Mouse (Mus musculus) limb, embryonic 15.5 days (tissue): ENCODE results near the gene Fam192a. TPM values are rescaled to one million over a fixed set of nuclear protein-coding genes. Genes with fewer than 3 reads are reported as not detected.

ENCODE experiments used
- ATAC-seq: fragments of 200-750 bp; cut with Nextera tagmentation; 2 replicates; pipeline ENCODE4 v1.8.0; 2017; ENCODE audit warnings: low read depth, moderate TSS enrichment; ENCODE audit not compliant: insufficient number of reproducible peaks, low FRiP score, low TSS enrichment
- H3K27ac ChIP-seq: fragments of 300-500 bp; sonication (generic); 2 replicates; pipeline ENCODE4 v1.5.1; 2015; ENCODE audit warnings: moderate library complexity, mild to moderate bottlenecking, inconsistent platforms
- H3K27me3 ChIP-seq: fragments of 300-500 bp; sonication (generic); 2 replicates; pipeline ENCODE4 v1.6.1; 2015; ENCODE audit warnings: inconsistent platforms
- H3K36me3 ChIP-seq: fragments of 300-500 bp; sonication (generic); 2 replicates; pipeline ENCODE4 v1.6.1; 2015; ENCODE audit warnings: inconsistent platforms
- H3K4me1 ChIP-seq: fragments of 300-500 bp; sonication (generic); 2 replicates; pipeline ENCODE4 v1.6.1; 2015; ENCODE audit warnings: inconsistent platforms
- H3K4me2 ChIP-seq: fragments of 300-500 bp; sonication (generic); 2 replicates; pipeline ENCODE4 v1.6.1; 2015; ENCODE audit warnings: mild to moderate bottlenecking, inconsistent platforms
- H3K4me3 ChIP-seq: fragments of 300-500 bp; sonication (generic); 2 replicates; pipeline ENCODE4 v1.5.1; 2015; ENCODE audit warnings: mild to moderate bottlenecking, inconsistent platforms
- H3K9ac ChIP-seq: fragments of 300-500 bp; sonication (generic); 2 replicates; pipeline ENCODE4 v1.6.1; 2015; ENCODE audit warnings: inconsistent platforms
- H3K9me3 ChIP-seq: fragments of 300-500 bp; sonication (generic); 2 replicates; pipeline ENCODE4 v1.6.1; 2016; ENCODE audit warnings: inconsistent platforms
- WGBS: fragments of 180-500 bp; shearing (Covaris S2); methylation state at CpG from one replicate; pipeline ENCODE4 v1.1.7; 2015; 5-methylcytosine and 5-hydroxymethylcytosine counted together
- polyA plus RNA-seq: library from polyadenylated mRNA; unstranded; fragments of >200 nt; fragmentation: Nextera tagmentation; extraction: Ambion mirVana; gene quantifications from 2 replicates; pipeline ENCODE4 v1.2.1, GENCODE M21; 2015

The Fam192a gene
- polyA plus RNA-seq: 61.9 and 64.4 TPM in 2 replicates

- WGBS: under 1% methylated on average over 55 of the region's 55 CpGs
- Histone ChIP-seq H3K9ac (peak within 1 kb of the TSS; percentile 89), H3K4me1 (peaks cover 21% of the 10 kb centered on the region), H3K9me3 (no peaks in the 10 kb centered on the region), H3K27ac (peak within 1 kb of the TSS; percentile 94), H3K27me3 (no peaks in the 10 kb centered on the region), H3K4me3 (peak within 1 kb of the TSS; percentile 85), H3K36me3 (no peaks in the 10 kb centered on the region; the same call in 1 of the 2 replicates), H3K4me2 (peak within 1 kb of the TSS; percentile 90)
- peak; percentile 100 for ATAC-seq
Observed at GRCm38 (mm10) chr8:94601607-94602385, at the start of gene Fam192a, which contains the start of gene Rspry1. Gene Fam192a, minus strand, starts transcription at chr8:94601997. Gene Rspry1, plus strand, starts transcription at chr8:94601937.

GRCm38 (mm10) chr8:94649496-94649895 lies 47.7 kb upstream of the Fam192a start:
- no peaks in the 10 kb centered on the region for H3K27me3 ChIP-seq
- H3K36me3 ChIP-seq: peaks cover 72% of the 10 kb centered on the region
- no peak overlapping the region for H3K4me2 ChIP-seq
- ATAC-seq: no peak
- no peaks in the 10 kb centered on the region for H3K9me3 ChIP-seq
- no peak overlapping the region for H3K4me3 ChIP-seq
- WGBS: 70% methylated on average over 3 of the region's 3 CpGs
- H3K9ac ChIP-seq: no peak overlapping the region
- no peak overlapping the region for H3K27ac ChIP-seq
- H3K4me1 ChIP-seq: no peaks in the 10 kb centered on the region

GRCm38 (mm10) chr8:94646165-94646564 lies 44.4 kb upstream of the Fam192a start:
- no peak overlapping the region for H3K4me3 ChIP-seq
- no peaks in the 10 kb centered on the region for H3K9me3 ChIP-seq
- no peak overlapping the region for H3K9ac ChIP-seq
- no peak overlapping the region for H3K4me2 ChIP-seq
- no peak for ATAC-seq
- H3K36me3 ChIP-seq: peaks cover 63% of the 10 kb centered on the region
- H3K4me1 ChIP-seq: no peaks in the 10 kb centered on the region
- no peak overlapping the region for H3K27ac ChIP-seq
- WGBS: 90% methylated on average over 3 of the region's 3 CpGs
- H3K27me3 ChIP-seq: no peaks in the 10 kb centered on the region

- H3K9me3 ChIP-seq: no peaks in the 10 kb centered on the region
- ATAC-seq: no peak
- H3K4me1 ChIP-seq: no peaks in the 10 kb centered on the region
- H3K9ac ChIP-seq: no peak overlapping the region
- H3K4me3 ChIP-seq: no peak overlapping the region
- H3K27me3 ChIP-seq: no peaks in the 10 kb centered on the region
- WGBS: 44% methylated on average over 1 of the region's 1 CpGs
- H3K4me2 ChIP-seq: no peak overlapping the region
- H3K36me3 ChIP-seq: peaks cover 67% of the 10 kb centered on the region
- no peak overlapping the region for H3K27ac ChIP-seq
Observed at GRCm38 (mm10) chr8:94645202-94645601, 43.4 kb upstream of the Fam192a start.

GRCm38 (mm10) chr8:94641938-94642337 lies 40.1 kb upstream of the Fam192a start:
- ATAC-seq: no peak
- Histone ChIP-seq H3K4me3 (no peak overlapping the region), H3K4me1 (no peaks in the 10 kb centered on the region), H3K27ac (no peak overlapping the region), H3K9me3 (no peaks in the 10 kb centered on the region), H3K4me2 (no peak overlapping the region), H3K36me3 (peaks cover 76% of the 10 kb centered on the region), H3K9ac (no peak overlapping the region), H3K27me3 (no peaks in the 10 kb centered on the region)
- 89% methylated on average over 3 of the region's 3 CpGs for WGBS

- Histone ChIP-seq H3K27me3 (no peaks in the 10 kb centered on the region), H3K27ac (no peak overlapping the region), H3K9ac (no peak overlapping the region), H3K9me3 (no peaks in the 10 kb centered on the region), H3K4me2 (no peak overlapping the region), H3K36me3 (peaks cover 76% of the 10 kb centered on the region), H3K4me3 (no peak overlapping the region), H3K4me1 (no peaks in the 10 kb centered on the region)
- ATAC-seq: no peak
- WGBS: 96% methylated on average over 2 of the region's 2 CpGs
Observed at GRCm38 (mm10) chr8:94641183-94641582, 39.4 kb upstream of the Fam192a start.

GRCm38 (mm10) chr8:94634211-94634610 lies 32.4 kb upstream of the Fam192a start:
- Histone ChIP-seq H3K9ac (no peak overlapping the region), H3K4me2 (no peak overlapping the region), H3K27me3 (no peaks in the 10 kb centered on the region), H3K4me1 (no peaks in the 10 kb centered on the region), H3K4me3 (no peak overlapping the region), H3K27ac (no peak overlapping the region), H3K9me3 (no peaks in the 10 kb centered on the region), H3K36me3 (peaks cover 71% of the 10 kb centered on the region)
- no peak for ATAC-seq

- Histone ChIP-seq H3K27me3 (no peaks in the 10 kb centered on the region), H3K4me1 (no peaks in the 10 kb centered on the region), H3K4me2 (no peak overlapping the region), H3K36me3 (peaks cover 66% of the 10 kb centered on the region), H3K27ac (no peak overlapping the region), H3K9me3 (no peaks in the 10 kb centered on the region), H3K9ac (no peak overlapping the region), H3K4me3 (no peak overlapping the region)
- 89% methylated on average over 2 of the region's 2 CpGs for WGBS
- ATAC-seq: no peak
Observed at GRCm38 (mm10) chr8:94633564-94634194, 31.9 kb upstream of the Fam192a start.

- no peak overlapping the region for H3K27ac ChIP-seq
- no peaks in the 10 kb centered on the region for H3K4me1 ChIP-seq
- H3K27me3 ChIP-seq: no peaks in the 10 kb centered on the region
- no peak overlapping the region for H3K4me3 ChIP-seq
- 84% methylated on average over 1 of the region's 1 CpGs for WGBS
- H3K9me3 ChIP-seq: no peaks in the 10 kb centered on the region
- H3K36me3 ChIP-seq: peaks cover 16% of the 10 kb centered on the region
- no peak overlapping the region for H3K4me2 ChIP-seq
- H3K9ac ChIP-seq: no peak overlapping the region
- ATAC-seq: no peak
Observed at GRCm38 (mm10) chr8:94624885-94625284, 23.1 kb upstream of the Fam192a start.

GRCm38 (mm10) chr8:94607064-94607463 lies 5.3 kb upstream of the Fam192a start:
- Histone ChIP-seq H3K27me3 (no peaks in the 10 kb centered on the region), H3K36me3 (no peaks in the 10 kb centered on the region), H3K4me3 (no peak overlapping the region), H3K27ac (no peak overlapping the region), H3K9me3 (no peaks in the 10 kb centered on the region), H3K4me1 (peaks cover 9% of the 10 kb centered on the region; the same call in 1 of the 2 replicates), H3K4me2 (no peak overlapping the region), H3K9ac (no peak overlapping the region)
- WGBS: 95% methylated on average over 5 of the region's 5 CpGs
- ATAC-seq: no peak

- Histone ChIP-seq H3K36me3 (no peaks in the 10 kb centered on the region), H3K27me3 (no peaks in the 10 kb centered on the region), H3K4me3 (no peak overlapping the region), H3K4me1 (peaks cover 18% of the 10 kb centered on the region), H3K27ac (no peak overlapping the region), H3K9me3 (no peaks in the 10 kb centered on the region), H3K9ac (no peak overlapping the region), H3K4me2 (no peak overlapping the region)
- ATAC-seq: no peak
- WGBS: 84% methylated on average over 2 of the region's 2 CpGs
Observed at GRCm38 (mm10) chr8:94604030-94604429, 2.2 kb upstream of the Fam192a start.

GRCm38 (mm10) chr8:94602471-94603131 lies 804 bp upstream of the Fam192a start:
- Histone ChIP-seq H3K4me2 (peak overlapping the region; percentile 90), H3K9ac (peak overlapping the region; percentile 89), H3K27ac (peak overlapping the region; percentile 75), H3K4me3 (peak overlapping the region; percentile 85), H3K4me1 (peaks cover 21% of the 10 kb centered on the region), H3K36me3 (no peaks in the 10 kb centered on the region), H3K27me3 (no peaks in the 10 kb centered on the region), H3K9me3 (no peaks in the 10 kb centered on the region)
- no peak for ATAC-seq
- WGBS: under 1% methylated on average over 31 of the region's 31 CpGs
